Mouse (Mus musculus) myocyte (in vitro differentiated cells): ENCODE results near the gene Frmpd2.

Source experiments
- CEBPB ChIP-seq: IDR thresholded peaks from 2 replicates; pipeline ENCODE4 v1.6.1; 2011; ENCODE audit warnings: mild to moderate bottlenecking, moderate library complexity; ENCODE audit not compliant: poor library complexity, insufficient read depth, severe bottlenecking
- MAX ChIP-seq: IDR thresholded peaks from one replicate; pipeline ENCODE4 v1.6.1; 2011; ENCODE audit warnings: low read depth, mild to moderate bottlenecking, control low read depth
- MYOG ChIP-seq, 3 experiments: IDR thresholded peaks; one replicate each; pipeline ENCODE4 v1.6.1; 2011; ENCODE audit warnings: control low read depth in 2 of 3, low read depth in 2 of 3, mild to moderate bottlenecking in 2 of 3; ENCODE audit not compliant: insufficient read length in 2 of 3, control insufficient read depth in 1 of 3, insufficient read depth in 1 of 3
- POLR2A ChIP-seq: IDR thresholded peaks from one replicate; pipeline ENCODE4 v1.6.1; 2011; ENCODE audit warnings: low read depth, mild to moderate bottlenecking, control low read depth, moderate library complexity; ENCODE audit not compliant: insufficient read length

GRCm38 (mm10) chr14:33446561-33447023 lies 24.9 kb upstream of the Frmpd2 start:
- TF ChIP-seq POLR2A: no peak
- no peak for TF ChIP-seq MYOG (IDR thresholded peaks at IDR 0.05; ENCODE audit: control insufficient read depth in 1 of 3, insufficient read depth in 1 of 3, insufficient read length in 2 of 3, low read depth in 2 of 3)
- no peak for TF ChIP-seq CEBPB
- no peak for TF ChIP-seq MAX
